Mouse (Mus musculus) ovary, adult 18-20 months (tissue): Measurements from ENCODE around the gene Ttll3.

Experiments
- DNase-seq: peaks from one replicate; pipeline ENCODE4 v3.0.0; 2022; ENCODE audit warnings: low spot score, mixed read lengths

Ttll3 gene

DNA sequence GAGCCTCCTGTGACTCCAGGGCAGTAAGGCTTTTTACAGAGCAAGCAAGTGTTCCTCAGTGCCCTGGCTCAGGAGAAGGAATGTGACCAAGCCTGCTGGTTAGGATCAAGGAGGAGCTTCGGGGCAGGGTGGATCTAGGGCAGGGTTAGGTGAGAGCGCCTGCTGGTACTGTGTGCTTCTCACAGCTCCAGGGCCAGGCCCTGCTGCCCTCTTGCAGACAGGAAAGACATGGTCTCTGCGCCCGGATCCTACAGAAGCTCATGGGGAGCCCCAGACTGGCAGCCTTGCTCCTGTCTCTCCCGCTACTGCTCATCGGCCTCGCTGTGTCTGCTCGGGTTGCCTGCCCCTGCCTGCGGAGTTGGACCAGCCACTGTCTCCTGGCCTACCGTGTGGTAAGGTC lies 69.6 kb downstream of the Ttll3 start:
- DNase-seq, result no peak

DNA sequence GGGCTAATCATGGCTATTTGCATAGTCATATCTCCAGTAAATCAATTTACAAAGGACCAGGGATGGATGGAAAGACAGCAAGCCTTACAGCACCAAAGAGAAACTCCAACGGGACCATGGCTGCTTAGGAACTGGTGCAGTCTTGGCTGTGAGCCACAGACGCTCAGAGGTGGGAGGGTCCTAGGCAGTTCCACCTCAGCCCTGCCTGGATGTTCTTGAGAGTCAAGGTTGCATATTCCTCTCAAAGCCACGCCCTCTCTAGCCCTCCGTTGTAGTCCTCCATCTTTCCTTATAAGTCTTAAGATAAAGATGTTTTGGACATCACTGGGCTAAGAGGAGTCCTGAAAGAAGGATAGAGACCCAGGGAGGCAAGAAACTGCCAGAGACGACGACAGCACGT lies 75.0 kb downstream of the Ttll3 start:
- no peak for DNase-seq
